Mouse (Mus musculus) ES-E14 (cell line): ENCODE results near the gene Fam104a. TPM values are rescaled to one million over a fixed set of nuclear protein-coding genes. Genes with fewer than 3 reads are reported as not detected.

ENCODE experiments used
- DNase-seq: peaks from one replicate; pipeline ENCODE4 v3.0.0-alpha.2; 2013; ENCODE audit warnings: low read depth, low spot score
- H3K27ac ChIP-seq: 2 replicates; pipeline ENCODE4 v1.5.1; 2012; ENCODE audit warnings: low read depth, mild to moderate bottlenecking, low read length, moderate library complexity, mixed read lengths; ENCODE audit not compliant: poor library complexity, insufficient read depth, severe bottlenecking
- H3K36me3 ChIP-seq: 2 replicates; pipeline ENCODE4 v1.6.1; 2012; ENCODE audit warnings: mild to moderate bottlenecking, low read length, moderate library complexity, mixed read lengths; ENCODE audit not compliant: control insufficient read depth, poor library complexity, insufficient read depth, severe bottlenecking
- H3K4me1 ChIP-seq, 2 experiments: fragments of 150-350 bp in 1 of 2; sonication (generic) in 1 of 2; 2 replicates each; pipeline ENCODE4 v1.6.1; 2012; ENCODE audit warnings: low read length in 2 of 2, mild to moderate bottlenecking in 1 of 2, mixed read lengths in 1 of 2; ENCODE audit not compliant: control insufficient read depth in 2 of 2, insufficient read depth in 2 of 2, poor library complexity in 1 of 2
- H3K4me3 ChIP-seq, 2 experiments: fragments of 150-350 bp in 1 of 2; sonication (generic) in 1 of 2; 2 replicates each; pipeline ENCODE4 v1.5.1; 2012; ENCODE audit warnings: low read length in 2 of 2, low read depth in 1 of 2, mild to moderate bottlenecking in 1 of 2, mixed read lengths in 1 of 2; ENCODE audit not compliant: insufficient read depth in 1 of 2, poor library complexity in 1 of 2, severe bottlenecking in 1 of 2
- H3K9ac ChIP-seq: 2 replicates; pipeline ENCODE4 v1.6.1; 2012; ENCODE audit warnings: low read depth, mild to moderate bottlenecking, low read length, mixed read lengths; ENCODE audit not compliant: poor library complexity, insufficient read depth, severe bottlenecking
- H3K9me3 ChIP-seq: fragments of 150-350 bp; sonication (generic); 2 replicates; pipeline ENCODE4 v1.6.1; 2012; ENCODE audit warnings: low read depth, mild to moderate bottlenecking, low read length; ENCODE audit not compliant: control insufficient read depth, insufficient read depth
- CHD2 ChIP-seq: IDR thresholded peaks from 2 replicates; pipeline ENCODE4 v1.6.1; 2014; ENCODE audit warnings: mild to moderate bottlenecking, low read depth, low read length, inconsistent platforms
- HCFC1 ChIP-seq: IDR thresholded peaks from 2 replicates; pipeline ENCODE4 v1.6.1; 2012; ENCODE audit warnings: low read length, inconsistent platforms, borderline replicate concordance; ENCODE audit not compliant: insufficient read depth
- MAFK ChIP-seq: IDR thresholded peaks from 2 replicates; pipeline ENCODE4 v1.6.1; 2014; ENCODE audit warnings: mild to moderate bottlenecking, low read depth, low read length, inconsistent platforms; ENCODE audit not compliant: insufficient read depth
- ZC3H11A ChIP-seq: IDR thresholded peaks from 2 replicates; pipeline ENCODE4 v1.6.1; 2012; ENCODE audit warnings: low read depth, mild to moderate bottlenecking, inconsistent platforms, low read length, borderline replicate concordance
- ZNF384 ChIP-seq: IDR thresholded peaks from 2 replicates; pipeline ENCODE4 v1.6.1; 2012; ENCODE audit warnings: low read depth, low read length, inconsistent platforms
- in situ Hi-C, 2 experiments: fragments of 600-800 bp; cut with MboI; formaldehyde crosslinking; loops; one replicate each; pipeline ENCODE4 v1.15.1; 2025; ENCODE audit warnings: low sequenced_read_pairs in 2 of 2, inconsistent platforms in 1 of 2; ENCODE audit not compliant: unreplicated experiment in 2 of 2
- total RNA-seq: library from RNA; depleted of rRNA; stranded (reverse); fragments of 300-350 nt; gene quantifications from 2 replicates; pipeline ENCODE4 v1.2.3, GENCODE M21; 2012

Gene Fam104a
- total RNA-seq, 1 experiment = 18.0 TPM

DNA sequence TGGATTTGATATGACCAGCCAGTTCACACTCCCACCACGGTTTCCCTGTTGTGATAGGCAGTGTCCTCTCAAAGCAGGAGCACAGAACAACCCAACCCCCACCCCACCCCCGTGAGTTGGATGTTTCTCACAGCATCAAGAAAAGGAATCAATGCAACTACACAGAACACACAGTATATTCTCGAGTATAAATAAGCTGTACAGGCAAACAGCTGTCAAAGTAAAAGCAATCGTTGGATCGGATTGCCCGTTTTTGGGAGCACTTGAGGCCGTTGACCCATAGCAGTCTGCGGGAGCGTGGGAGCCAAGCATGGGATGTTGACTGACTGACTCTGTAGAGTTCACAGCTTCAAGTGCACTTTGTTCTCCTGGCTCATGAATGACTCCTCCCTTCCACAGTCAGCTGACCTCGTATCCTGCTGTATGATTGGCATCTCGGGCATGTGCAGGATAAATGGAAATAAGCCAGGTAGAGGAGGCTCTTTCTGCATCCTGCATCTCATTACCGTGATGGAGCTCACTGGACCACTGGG, 14.1 kb upstream of the Fam104a start:
- peaks cover 41% of the 10 kb centered on the region; the same call in 1 of the 2 replicates for H3K36me3 ChIP-seq

DNA sequence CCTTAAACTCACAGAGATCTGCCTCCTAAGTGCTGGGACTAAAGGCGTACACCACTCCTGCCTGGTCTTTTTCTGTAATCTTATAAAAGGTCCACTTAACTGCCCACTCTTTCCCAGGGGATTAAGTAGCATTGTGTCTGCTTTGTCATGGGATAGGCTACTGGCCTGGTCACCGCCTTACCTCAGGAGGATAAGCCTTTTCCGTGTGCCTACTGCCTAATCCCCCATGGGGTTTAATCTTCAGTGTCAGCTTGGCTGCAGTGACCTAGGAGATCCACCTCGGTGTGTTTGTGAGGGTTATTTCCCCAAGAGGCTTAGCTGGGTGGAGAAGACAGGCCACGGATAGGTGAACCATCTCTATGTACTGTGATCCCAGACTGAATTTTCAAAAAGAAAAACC, 13.6 kb upstream of the Fam104a start:
- Histone ChIP-seq H3K27ac (no peak overlapping the region), H3K36me3 (peaks cover 43% of the 10 kb centered on the region; the same call in 1 of the 2 replicates), H3K9me3 (no peaks in the 10 kb centered on the region), H3K9ac (no peak overlapping the region), H3K4me1 (peaks cover 0 to 4% of the 10 kb centered on the region in 2 experiments; a peak in 1 of 4 replicates), H3K4me3 (no peak overlapping the region)
- no peak for TF ChIP-seq CHD2
- TF ChIP-seq HCFC1 = no peak
- no peak for TF ChIP-seq ZNF384
- TF ChIP-seq ZC3H11A = no peak
- no peak for TF ChIP-seq MAFK
- in situ Hi-C loops = no loop called here
- DNase-seq = no peak

More for the DNA sequence above, 14.1 kb upstream of the Fam104a start:
- Histone ChIP-seq H3K27ac (no peak overlapping the region), H3K9ac (no peak overlapping the region), H3K9me3 (no peaks in the 10 kb centered on the region), H3K4me3 (no peak overlapping the region), H3K4me1 (peaks cover 0 to 4% of the 10 kb centered on the region in 2 experiments; a peak in 1 of 4 replicates)
- in situ Hi-C loops = no loop called here
- no peak for DNase-seq
- no peak for TF ChIP-seq HCFC1
- no peak for TF ChIP-seq ZC3H11A
- TF ChIP-seq ZNF384 = no peak
- no peak for TF ChIP-seq CHD2
- TF ChIP-seq MAFK = no peak

- no peak for TF ChIP-seq ZNF384
- no peak for TF ChIP-seq CHD2
- no peak for TF ChIP-seq HCFC1
- TF ChIP-seq MAFK = no peak
- no peak for TF ChIP-seq ZC3H11A
- Histone ChIP-seq H3K9ac (no peak overlapping the region), H3K4me1 (peaks cover 2 to 4% of the 10 kb centered on the region in 2 experiments; a peak in 3 of 4 replicates), H3K27ac (no peak overlapping the region), H3K9me3 (no peaks in the 10 kb centered on the region), H3K36me3 (peaks cover 40% of the 10 kb centered on the region), H3K4me3 (no peak overlapping the region)
- no peak for DNase-seq
- in situ Hi-C loops = no loop called here
These were observed 7.9 kb upstream of the Fam104a start for GRCm38 (mm10) chr11:113691851-113692250.

DNA sequence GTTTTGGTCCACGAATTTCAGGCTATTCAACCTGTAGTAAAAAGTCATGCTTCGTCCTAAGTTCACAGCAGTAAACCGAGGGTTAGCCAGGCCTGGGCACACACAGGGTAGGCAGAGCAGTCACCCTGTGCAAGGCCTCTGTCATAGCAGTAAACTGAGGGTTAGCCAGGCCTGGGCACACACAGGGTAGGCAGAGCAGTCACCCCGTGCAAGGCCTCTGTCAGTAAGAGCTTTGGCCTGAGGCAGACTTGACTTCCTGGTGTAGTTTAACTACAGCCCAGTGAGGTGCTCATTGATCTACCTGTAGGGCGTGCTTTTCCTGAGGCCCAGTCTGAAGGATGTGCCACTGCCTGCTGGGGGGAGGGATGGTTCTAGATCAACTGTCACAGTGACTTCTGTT, 7.4 kb upstream of the Fam104a start:
- TF ChIP-seq HCFC1 (no peak), ZNF384 (no peak), CHD2 (no peak), ZC3H11A (no peak), MAFK (no peak)
- no peak for DNase-seq
- Histone ChIP-seq H3K27ac (no peak overlapping the region), H3K4me3 (no peak overlapping the region), H3K4me1 (peaks cover 2 to 5% of the 10 kb centered on the region in 2 experiments; a peak in 3 of 4 replicates), H3K9me3 (no peaks in the 10 kb centered on the region), H3K9ac (no peak overlapping the region), H3K36me3 (peaks cover 38% of the 10 kb centered on the region)
- in situ Hi-C loops = no loop called here
